Mouse (Mus musculus) liver, postnatal 0 days (tissue): Measurements from ENCODE around the gene Tnnt2. TPM values are rescaled to one million over a fixed set of nuclear protein-coding genes. Genes with fewer than 3 reads are reported as not detected.

ENCODE experiments used
- ATAC-seq: fragments of 200-750 bp; cut with Nextera tagmentation; 2 replicates; pipeline ENCODE4 v1.8.0; 2017; ENCODE audit warnings: mild to moderate bottlenecking, moderate library complexity
- DNase-seq: peaks from one replicate; pipeline ENCODE4 v3.0.0-alpha.2; 2016
- H3K27ac ChIP-seq: fragments of 300-500 bp; sonication (generic); 2 replicates; pipeline ENCODE4 v1.5.1; 2014; ENCODE audit warnings: antibody characterized with exemption, moderate library complexity, mild to moderate bottlenecking, low read depth
- H3K27me3 ChIP-seq: fragments of 300-500 bp; sonication (generic); 2 replicates; pipeline ENCODE4 v1.6.1; 2014; ENCODE audit warnings: low read length, control low read depth, mixed read lengths; ENCODE audit not compliant: insufficient read depth
- H3K36me3 ChIP-seq: fragments of 300-500 bp; sonication (generic); replicated peaks from 2 replicates; pipeline ENCODE4 v1.6.1; 2014; ENCODE audit warnings: mild to moderate bottlenecking, control low read depth, low read length, moderate library complexity, mixed read lengths; ENCODE audit not compliant: insufficient read depth
- H3K4me1 ChIP-seq: fragments of 300-500 bp; sonication (generic); 2 replicates; pipeline ENCODE4 v1.6.1; 2014; ENCODE audit warnings: antibody characterized with exemption, mild to moderate bottlenecking, control low read depth; ENCODE audit not compliant: insufficient read depth
- H3K4me2 ChIP-seq: fragments of 300-500 bp; sonication (generic); 2 replicates; pipeline ENCODE4 v1.6.1; 2014; ENCODE audit warnings: low read depth, mild to moderate bottlenecking, low read length, moderate library complexity, mixed read lengths
- H3K4me3 ChIP-seq: fragments of 300-500 bp; sonication (generic); 2 replicates; pipeline ENCODE4 v1.5.1; 2014; ENCODE audit warnings: low read depth, low read length
- H3K9ac ChIP-seq: fragments of 300-500 bp; sonication (generic); replicated peaks from 2 replicates; pipeline ENCODE4 v1.6.1; 2014; ENCODE audit warnings: mild to moderate bottlenecking, moderate library complexity
- H3K9me3 ChIP-seq: fragments of 300-500 bp; sonication (generic); 2 replicates; pipeline ENCODE4 v1.6.1; 2016; ENCODE audit warnings: mild to moderate bottlenecking, control low read depth, low read length, mixed read lengths
- CTCF ChIP-seq: sonication (generic); IDR thresholded peaks from 2 replicates; pipeline ENCODE4 v1.5.1; 2016; ENCODE audit warnings: antibody characterized with exemption, low read depth
- EP300 ChIP-seq: IDR thresholded peaks from 2 replicates; pipeline ENCODE4 v1.6.1; 2016; ENCODE audit warnings: antibody characterized with exemption, low read depth, mild to moderate bottlenecking
- WGBS: fragments of 180-500 bp; shearing (Covaris S2); extraction: QIAGEN DNeasy Blood & Tissue Kit; methylation state at CpG from one replicate; pipeline ENCODE4 v1.1.7; 2014; ENCODE audit not compliant: insufficient replicate concordance; 5-methylcytosine and 5-hydroxymethylcytosine counted together
- polyA plus RNA-seq: library from polyadenylated mRNA; unstranded; fragments of >200 nt; fragmentation: Nextera tagmentation; extraction: Ambion mirVana; gene quantifications from 2 replicates; pipeline ENCODE4 v1.2.1, GENCODE M21; 2015

Gene Tnnt2
- polyA plus RNA-seq, 1 experiment from 2014 or later = 3.2 TPM

DNA sequence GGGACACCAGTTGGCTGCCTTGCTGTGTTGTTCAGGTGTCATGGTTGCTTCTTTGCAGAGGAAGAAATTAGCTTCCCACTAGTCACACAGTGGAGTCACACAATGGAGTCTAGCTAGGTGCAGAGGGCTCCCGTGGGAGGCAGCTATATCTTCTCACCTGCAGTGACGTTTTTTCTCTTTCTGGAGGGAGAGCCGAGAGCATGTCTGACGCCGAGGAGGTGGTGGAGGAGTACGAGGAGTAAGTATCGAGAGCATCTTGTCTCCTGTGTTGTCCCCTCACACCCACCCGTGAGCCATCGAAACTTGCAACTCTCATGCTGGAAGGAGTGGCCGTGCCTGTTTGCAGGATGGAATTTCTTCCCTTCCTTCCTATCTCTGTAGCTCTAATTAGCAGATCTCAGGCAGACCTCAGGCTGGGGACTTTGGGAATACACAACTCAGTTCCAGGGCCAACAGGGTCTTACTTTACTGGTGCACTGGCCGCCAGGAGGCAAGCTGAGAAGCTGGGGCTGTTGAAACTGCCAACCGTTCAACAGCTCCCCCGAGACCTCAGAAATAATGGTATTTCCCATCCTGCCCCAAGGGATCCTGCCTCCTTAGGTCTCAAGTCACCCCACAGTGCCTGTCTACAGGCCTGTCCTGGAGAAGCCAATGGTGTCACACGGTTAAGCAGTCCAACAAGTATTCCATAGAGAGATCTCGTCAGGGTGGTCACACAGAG lies 4.7 kb downstream of the Tnnt2 start:
- TF ChIP-seq EP300 (no peak), CTCF (no peak)
- no peak overlapping the region for H3K9ac ChIP-seq
- no peak for ATAC-seq
- H3K27me3 ChIP-seq = no peaks in the 10 kb centered on the region
- no peak overlapping the region for H3K4me3 ChIP-seq
- no peaks in the 10 kb centered on the region for H3K36me3 ChIP-seq
- no peak overlapping the region for H3K4me2 ChIP-seq
- no peak for DNase-seq
- no peak overlapping the region for H3K27ac ChIP-seq
- H3K9me3 ChIP-seq = no peaks in the 10 kb centered on the region
- 57% methylated on average over 15 of the region's 15 CpGs for WGBS
- H3K4me1 ChIP-seq = no peaks in the 10 kb centered on the region

DNA sequence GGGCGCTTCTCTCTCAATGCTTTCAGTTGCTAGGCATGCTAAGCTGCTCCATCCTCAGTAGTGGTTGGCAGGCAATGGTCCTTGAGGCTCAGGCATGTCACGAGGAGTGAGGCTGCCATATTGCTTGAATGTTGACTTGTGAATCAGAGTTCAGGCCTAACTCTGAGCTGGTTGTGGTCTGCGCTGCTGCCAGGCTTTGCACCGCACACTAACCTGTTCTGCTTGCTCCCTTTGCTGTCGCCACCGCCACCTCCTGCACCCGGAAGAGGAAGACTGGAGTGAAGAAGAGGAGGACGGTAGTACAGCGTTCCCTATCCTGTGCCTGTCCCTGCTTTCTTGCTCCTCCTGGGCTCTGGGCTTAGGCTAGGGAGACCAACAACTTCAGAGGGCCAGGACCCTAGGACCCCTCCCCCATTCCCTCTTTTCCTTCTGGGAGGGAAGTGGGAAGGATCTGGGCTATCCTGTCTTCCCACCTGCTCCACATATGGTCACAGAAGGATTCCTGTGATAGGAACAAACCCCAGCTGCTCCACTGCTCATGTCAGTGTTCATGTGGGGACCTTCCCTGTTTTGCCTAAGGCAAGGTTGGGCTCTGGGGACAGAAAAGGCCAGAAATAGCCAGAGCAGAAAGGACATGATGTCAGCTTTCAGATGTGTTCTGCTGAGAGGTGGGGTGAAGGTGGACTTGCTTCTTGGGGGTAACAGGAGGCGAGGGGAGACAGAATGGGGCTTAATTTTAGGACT lies 7.5 kb downstream of the Tnnt2 start:
- TF ChIP-seq CTCF = no peak
- Histone ChIP-seq H3K9me3 (no peaks in the 10 kb centered on the region), H3K27ac (no peak overlapping the region), H3K4me1 (no peaks in the 10 kb centered on the region), H3K4me2 (no peak overlapping the region), H3K27me3 (no peaks in the 10 kb centered on the region), H3K9ac (no peak overlapping the region), H3K4me3 (no peak overlapping the region), H3K36me3 (no peaks in the 10 kb centered on the region)
- WGBS = 84% methylated on average over 10 of the region's 10 CpGs
- no peak for DNase-seq
- no peak for ATAC-seq

DNA sequence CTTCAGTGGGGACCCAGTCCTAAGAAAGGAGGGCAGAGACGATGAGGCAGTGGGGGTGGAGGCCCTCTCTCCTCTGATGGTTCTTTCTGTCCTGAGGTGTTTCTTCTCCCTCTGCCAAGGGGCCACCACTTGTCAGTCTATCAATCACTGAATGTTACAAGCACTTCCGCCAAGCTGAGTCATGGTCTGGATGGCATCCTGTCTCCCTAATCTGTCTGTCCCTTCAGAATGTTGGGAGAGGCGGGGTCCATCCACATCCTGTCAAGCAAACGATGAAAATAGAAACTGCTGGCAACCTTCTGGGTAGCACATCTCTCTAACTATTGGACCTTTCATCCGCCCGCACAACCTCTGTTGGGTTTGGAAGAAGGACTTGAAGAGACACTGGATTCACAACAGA lies 8.3 kb downstream of the Tnnt2 start:
- ATAC-seq (no peak), DNase-seq (no peak)
- Histone ChIP-seq H3K36me3 (no peaks in the 10 kb centered on the region), H3K27me3 (no peaks in the 10 kb centered on the region), H3K4me1 (no peaks in the 10 kb centered on the region), H3K4me3 (no peak overlapping the region), H3K9me3 (no peaks in the 10 kb centered on the region), H3K27ac (no peak overlapping the region), H3K9ac (no peak overlapping the region), H3K4me2 (no peak overlapping the region)
- no peak for TF ChIP-seq CTCF
- no peak for TF ChIP-seq EP300
- WGBS = 35% methylated on average over 6 of the region's 6 CpGs

DNA sequence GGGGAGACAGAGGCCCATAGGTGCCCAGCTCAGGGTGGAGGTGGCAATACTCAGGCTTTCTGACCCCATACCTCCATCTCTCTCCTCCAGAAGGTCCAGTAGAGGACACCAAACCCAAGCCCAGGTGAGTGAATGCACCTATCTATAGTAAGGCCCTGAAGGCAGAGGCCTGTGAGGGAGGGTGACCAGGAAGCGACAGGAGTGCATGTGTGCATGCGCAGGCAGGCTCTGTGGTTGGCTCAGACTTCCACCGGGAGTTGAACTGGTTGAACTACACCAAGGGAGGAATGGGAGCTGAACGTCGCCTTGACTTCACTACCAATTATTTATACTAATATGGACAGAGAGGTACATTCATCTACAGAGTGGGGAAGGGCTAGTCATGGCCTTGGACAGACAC lies 10.5 kb downstream of the Tnnt2 start:
- no peak for DNase-seq
- H3K4me2 ChIP-seq = no peak overlapping the region
- H3K27me3 ChIP-seq = no peaks in the 10 kb centered on the region
- no peaks in the 10 kb centered on the region for H3K9me3 ChIP-seq
- no peaks in the 10 kb centered on the region for H3K4me1 ChIP-seq
- H3K9ac ChIP-seq = no peak overlapping the region
- H3K27ac ChIP-seq = no peak overlapping the region
- TF ChIP-seq CTCF = no peak
- no peak for TF ChIP-seq EP300
- H3K36me3 ChIP-seq = no peaks in the 10 kb centered on the region
- no peak for ATAC-seq
- no peak overlapping the region for H3K4me3 ChIP-seq
- WGBS = 76% methylated on average over 5 of the region's 5 CpGs

DNA sequence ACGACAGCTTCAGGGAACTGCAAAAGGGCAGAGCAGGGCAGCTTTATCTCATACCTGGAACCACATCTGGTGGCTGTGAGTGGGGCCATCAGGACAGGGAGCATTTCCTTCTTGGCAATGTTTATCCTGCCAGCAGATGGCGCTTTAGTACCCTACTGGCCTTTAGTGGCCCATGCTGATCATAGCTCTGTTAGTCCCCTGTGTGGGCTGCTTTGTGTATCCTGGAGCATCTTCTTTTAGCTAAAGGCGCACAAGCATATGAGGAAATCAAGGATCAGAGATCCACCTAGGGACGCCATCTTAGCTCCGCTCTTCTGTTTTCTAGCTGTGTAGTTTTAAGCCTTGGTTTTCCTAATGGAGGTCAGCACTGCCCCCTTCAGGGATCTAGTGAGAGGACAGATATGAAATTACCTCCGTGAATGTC lies 11.0 kb downstream of the Tnnt2 start:
- peak; percentile 74 for DNase-seq
- no peak overlapping the region for H3K4me2 ChIP-seq
- no peaks in the 10 kb centered on the region for H3K27me3 ChIP-seq
- H3K9ac ChIP-seq = no peak overlapping the region
- peak; percentile 71 for ATAC-seq
- no peaks in the 10 kb centered on the region for H3K36me3 ChIP-seq
- H3K9me3 ChIP-seq = no peaks in the 10 kb centered on the region
- WGBS = 21% methylated on average over 6 of the region's 6 CpGs
- no peak overlapping the region for H3K4me3 ChIP-seq
- H3K4me1 ChIP-seq = no peaks in the 10 kb centered on the region
- TF ChIP-seq CTCF = peak; percentile 85
- no peak for TF ChIP-seq EP300
- H3K27ac ChIP-seq = no peak overlapping the region

DNA sequence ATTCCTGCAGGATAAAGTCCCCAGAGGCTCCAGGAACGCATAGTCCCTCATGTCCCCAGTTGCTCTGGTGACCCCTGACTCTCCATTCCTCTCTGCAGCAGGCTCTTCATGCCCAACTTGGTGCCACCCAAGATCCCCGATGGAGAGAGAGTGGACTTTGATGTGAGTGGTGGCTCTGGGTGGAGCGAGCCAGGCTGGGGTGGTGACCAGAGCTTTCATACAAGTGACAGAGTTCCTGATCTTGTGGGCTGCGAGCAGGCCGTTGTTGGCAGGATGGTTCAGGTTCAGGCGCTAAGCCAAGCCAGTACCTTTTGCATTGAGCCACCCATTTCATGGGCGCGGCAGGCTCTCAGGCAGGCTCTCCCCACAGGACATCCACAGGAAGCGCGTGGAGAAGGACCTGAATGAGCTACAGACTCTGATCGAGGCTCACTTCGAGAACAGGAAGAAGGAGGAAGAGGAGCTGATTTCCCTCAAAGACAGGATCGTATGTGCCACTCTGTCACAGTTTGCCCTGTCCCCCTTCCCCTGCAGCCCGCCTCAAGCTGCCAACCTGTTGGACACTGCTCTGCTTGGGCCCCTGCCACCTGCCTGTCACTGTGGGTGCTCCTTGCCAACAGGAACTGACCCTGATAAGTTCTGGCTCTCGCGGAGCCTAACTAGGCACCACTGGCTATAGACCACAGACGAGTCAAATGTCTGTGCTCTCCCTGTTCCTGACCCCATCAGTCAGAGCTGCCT lies 11.6 kb downstream of the Tnnt2 start:
- Histone ChIP-seq H3K27me3 (no peaks in the 10 kb centered on the region), H3K4me1 (peaks cover 4% of the 10 kb centered on the region; the same call in 1 of the 2 replicates), H3K36me3 (no peaks in the 10 kb centered on the region), H3K9ac (no peak overlapping the region), H3K9me3 (no peaks in the 10 kb centered on the region), H3K4me3 (no peak overlapping the region), H3K4me2 (no peak overlapping the region), H3K27ac (no peak overlapping the region)
- WGBS = 56% methylated on average over 17 of the region's 17 CpGs
- TF ChIP-seq EP300 = no peak
- no peak for TF ChIP-seq CTCF
- no peak for DNase-seq
- no peak for ATAC-seq
